In the genomic region with DNA sequence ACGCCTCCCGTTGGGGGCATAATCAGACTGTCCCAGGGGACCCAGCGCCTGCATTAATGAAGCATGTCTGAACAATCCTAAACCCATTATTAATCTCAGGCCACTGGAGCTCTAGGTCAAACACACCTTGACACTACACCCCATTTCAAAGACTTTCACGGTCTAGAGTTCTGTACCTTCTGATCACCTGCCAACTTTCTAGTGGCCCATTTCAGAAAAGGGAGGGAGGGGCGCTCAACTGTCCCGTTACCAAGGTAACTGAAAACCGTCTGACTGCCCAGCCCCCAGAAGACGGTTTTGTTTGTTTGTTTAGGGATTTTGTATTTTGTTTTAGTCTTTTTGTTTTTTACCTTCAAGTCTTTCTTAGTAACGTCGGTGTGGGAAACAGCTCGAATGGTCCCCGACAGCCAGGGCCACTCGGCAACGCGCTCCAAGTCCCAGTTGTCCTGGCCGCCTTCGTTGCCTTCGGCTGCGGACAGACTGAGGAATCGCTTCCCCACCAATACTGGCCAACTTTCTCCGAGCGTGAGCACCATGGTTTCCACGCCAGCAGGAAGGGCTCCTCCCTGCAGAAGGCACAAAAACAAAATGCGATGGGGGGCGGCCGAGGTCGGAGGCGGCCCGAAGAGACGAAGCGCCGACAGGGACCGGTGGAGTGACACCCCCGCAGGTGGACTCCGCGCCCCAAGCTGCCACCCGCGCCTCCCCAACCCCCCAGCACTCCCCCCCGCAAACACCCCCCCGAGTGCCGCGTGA, we compare ENCODE assay signal across 8 mouse cellular contexts. TPM values are rescaled to one million over a fixed set of nuclear protein-coding genes. Genes with fewer than 3 reads are reported as not detected.
DNase-seq lines count a peak whose midpoint lies in the region; ATAC-seq and TF ChIP-seq lines count a peak whose summit lies in the region.

No protein-coding gene starts in this region.

- peaks cover 28% of the 10 kb centered on the region for H3K36me3 ChIP-seq in heart, embryonic 10.5 days
- peaks cover 18% of the 10 kb centered on the region for H3K36me3 ChIP-seq in kidney, embryonic 16.5 days (ENCODE audit: insufficient read depth, low read length)
- H3K36me3 ChIP-seq in liver, embryonic 13.5 days, result peaks cover 15% of the 10 kb centered on the region
- H3K36me3 ChIP-seq in neural tube, embryonic 14.5 days (ENCODE audit: control insufficient read depth, insufficient read depth, low read length), result peaks cover 13% of the 10 kb centered on the region
- peaks cover 24% of the 10 kb centered on the region for H3K36me3 ChIP-seq in thymus, adult 2 months (ENCODE audit: control insufficient read depth, insufficient read depth, low read length)

- no peak for TF ChIP-seq POLR2A in thymus, adult 2 months (IDR thresholded peaks at IDR 0.05; ENCODE audit: control insufficient read depth, extremely low read depth, insufficient read depth, low read length, poor library complexity)

- 4% methylated on average over 42 of the region's 42 CpGs for WGBS in heart, embryonic 10.5 days
- WGBS in kidney, embryonic 16.5 days, result 1% methylated on average over 42 of the region's 42 CpGs
- 5% methylated on average over 41 of the region's 42 CpGs for WGBS in liver, embryonic 13.5 days (ENCODE audit: insufficient replicate concordance)
- WGBS in neural tube, embryonic 14.5 days, result 2% methylated on average over 39 of the region's 42 CpGs
- 6% methylated on average over 42 of the region's 42 CpGs for WGBS in thymus, adult 2 months

- no peaks in the 10 kb centered on the region for H3K9me3 ChIP-seq in heart, embryonic 10.5 days
- no peaks in the 10 kb centered on the region for H3K9me3 ChIP-seq in kidney, embryonic 16.5 days (ENCODE audit: low read length)
- H3K9me3 ChIP-seq in liver, embryonic 13.5 days (replicated peaks), result no peaks in the 10 kb centered on the region
- no peaks in the 10 kb centered on the region for H3K9me3 ChIP-seq in neural tube, embryonic 14.5 days (ENCODE audit: control insufficient read depth, low read length)

- H3K4me2 ChIP-seq in kidney, embryonic 16.5 days (replicated peaks; ENCODE audit: low read depth, low read length), result peak overlapping the region; percentile 93
- peak overlapping the region; percentile 86 for H3K4me2 ChIP-seq in liver, embryonic 13.5 days
- H3K4me2 ChIP-seq in neural tube, embryonic 14.5 days (ENCODE audit: low read depth, low read length), result peak overlapping the region; percentile 83

- DNase-seq in thymus, adult 18-20 months, result peak; percentile 37 to 50
- no peak for DNase-seq in thymus, postnatal 25 days
- DNase-seq in heart, embryonic 10.5 days (ENCODE audit: low spot score), result peak; percentile 84
- DNase-seq in liver, embryonic 13.5 days, result peak; percentile 38
- DNase-seq in thymus, adult 2 months, result no peak

- peak overlapping the region; percentile 90 for H3K9ac ChIP-seq in kidney, embryonic 16.5 days (replicated peaks; ENCODE audit: low read length)
- H3K9ac ChIP-seq in liver, embryonic 13.5 days, result peak overlapping the region; percentile 94
- H3K9ac ChIP-seq in neural tube, embryonic 14.5 days (replicated peaks; ENCODE audit: low read depth, low read length), result peak overlapping the region; percentile 80

- no peak for TF ChIP-seq CTCF in thymus, adult 2 months (IDR thresholded peaks at IDR 0.05; ENCODE audit: borderline replicate concordance, control insufficient read depth, extremely low read depth, insufficient read depth, low read length, poor library complexity)

- peaks cover 5% of the 10 kb centered on the region; the same call in 1 of the 2 replicates for H3K27me3 ChIP-seq in heart, embryonic 10.5 days (ENCODE audit: insufficient read depth, poor library complexity, severe bottlenecking)
- H3K27me3 ChIP-seq in kidney, embryonic 16.5 days (ENCODE audit: insufficient read depth, low read length), result no peaks in the 10 kb centered on the region
- peaks cover 4% of the 10 kb centered on the region; the same call in 1 of the 2 replicates for H3K27me3 ChIP-seq in liver, embryonic 13.5 days
- no peaks in the 10 kb centered on the region for H3K27me3 ChIP-seq in neural tube, embryonic 14.5 days (ENCODE audit: control insufficient read depth, insufficient read depth, low read length)
- no peaks in the 10 kb centered on the region for H3K27me3 ChIP-seq in thymus, adult 2 months (ENCODE audit: control insufficient read depth, insufficient read depth, low read length)

- H3K27ac ChIP-seq in heart, embryonic 10.5 days, result peak overlapping the region; percentile 94
- peak overlapping the region; percentile 100 for H3K27ac ChIP-seq in kidney, embryonic 16.5 days (ENCODE audit: low read length)
- H3K27ac ChIP-seq in liver, embryonic 13.5 days, result peak overlapping the region; percentile 98
- H3K27ac ChIP-seq in neural tube, embryonic 14.5 days (ENCODE audit: low read depth, low read length), result peak overlapping the region; percentile 99
- peak overlapping the region; percentile 80; the same call in 1 of the 2 replicates for H3K27ac ChIP-seq in thymus, adult 2 months (ENCODE audit: control insufficient read depth, insufficient read depth, low read length)

- H3K4me3 ChIP-seq in heart, embryonic 10.5 days, result peak overlapping the region; percentile 87
- H3K4me3 ChIP-seq in kidney, embryonic 16.5 days (ENCODE audit: low read length), result peak overlapping the region; percentile 88
- H3K4me3 ChIP-seq in liver, embryonic 13.5 days (replicated peaks), result peak overlapping the region; percentile 89
- peak overlapping the region; percentile 79 for H3K4me3 ChIP-seq in neural tube, embryonic 14.5 days (ENCODE audit: low read depth, low read length)
- H3K4me3 ChIP-seq in thymus, adult 2 months (ENCODE audit: control insufficient read depth, insufficient read depth, low read length), result peak overlapping the region; percentile 83

- peaks cover 6% of the 10 kb centered on the region; the same call in 1 of the 2 replicates for H3K4me1 ChIP-seq in heart, embryonic 10.5 days
- peaks cover 22% of the 10 kb centered on the region for H3K4me1 ChIP-seq in kidney, embryonic 16.5 days (ENCODE audit: insufficient read depth, low read length)
- H3K4me1 ChIP-seq in liver, embryonic 13.5 days (replicated peaks), result peaks cover 28% of the 10 kb centered on the region
- H3K4me1 ChIP-seq in neural tube, embryonic 14.5 days (ENCODE audit: control insufficient read depth, insufficient read depth, low read length), result peaks cover 20% of the 10 kb centered on the region
- H3K4me1 ChIP-seq in thymus, adult 2 months (replicated peaks; ENCODE audit: control insufficient read depth, insufficient read depth, low read length), result peaks cover 4% of the 10 kb centered on the region

- ATAC-seq in erythroblast, adult 5-6 weeks (replicated peaks; ENCODE audit: low FRiP score, poor library complexity, severe bottlenecking), result peak; percentile 30
- peak; percentile 5; the same call in 1 of the 2 replicates for ATAC-seq in kidney, embryonic 16.5 days (ENCODE audit: low FRiP score, low TSS enrichment)
- no peak for ATAC-seq in liver, embryonic 13.5 days (ENCODE audit: low read depth)
- ATAC-seq in neural tube, embryonic 14.5 days (ENCODE audit: low read depth), result no peak

RNA-seq across cellular contexts. Expression of a gene that starts 0.9 kb away (rescaled TPM):
- total RNA-seq in erythroblast, adult 5-6 weeks (2015; ENCODE audit: low replicate concordance), result 64.6 and 90.1 TPM in 2 replicates
- 85.6 and 117 TPM in 2 replicates for total RNA-seq in erythroblast, adult 5-6 weeks (2017; ENCODE audit: low replicate concordance)
- polyA plus RNA-seq in heart, embryonic 10.5 days (2016; fragmentation: Nextera tagmentation; extraction: Ambion mirVana), result 42.8 and 43.9 TPM in 2 replicates
- polyA plus RNA-seq in kidney, embryonic 16.5 days (2015; fragmentation: Nextera tagmentation; extraction: Ambion mirVana), result 47.0 and 47.6 TPM in 2 replicates
- 10.5 and 15.2 TPM in 2 replicates for polyA plus RNA-seq in liver, embryonic 13.5 days (2015; fragmentation: Nextera tagmentation; extraction: Ambion mirVana)
- polyA plus RNA-seq in neural tube, embryonic 14.5 days (2014; fragmentation: Nextera tagmentation; extraction: Ambion mirVana), result 30.7 and 39.6 TPM in 2 replicates
- polyA plus RNA-seq in thymus, adult 2 months (2012; rRNA removed), result 39.9 and 43.5 TPM in 2 replicates

Comparison
In these comparisons a context has a peak if more than half of its experiments do, and no peak if none do; other contexts are left out.
1. DNase-seq: peak in thymus, adult 18-20 months (2 of 2), heart, embryonic 10.5 days (single experiment) and liver, embryonic 13.5 days (single experiment); none in thymus, postnatal 25 days (single experiment) and thymus, adult 2 months (single experiment).
2. ATAC-seq: peak in erythroblast, adult 5-6 weeks (single experiment) and kidney, embryonic 16.5 days (single experiment); none in liver, embryonic 13.5 days (single experiment) and neural tube, embryonic 14.5 days (single experiment).
3. Peak in every context shown above with its lines, with median percentiles within 50 percentile points of each other: H3K27ac ChIP-seq, H3K4me3 ChIP-seq, H3K4me2 ChIP-seq and H3K9ac ChIP-seq.